Mouse (Mus musculus) MEL (cell line): ENCODE data around the gene Terb1. TPM values are rescaled to one million over a fixed set of nuclear protein-coding genes. Genes with fewer than 3 reads are reported as not detected.

Source experiments
- DNase-seq: peaks from one replicate; pipeline ENCODE4 v3.0.0; 2011; ENCODE audit warnings: low read depth, low spot score
- H3K27ac ChIP-seq: 2 replicates; pipeline ENCODE4 v1.5.1; 2012; ENCODE audit warnings: low read depth, mild to moderate bottlenecking, control low read depth, low read length, moderate library complexity; ENCODE audit not compliant: control insufficient read depth
- H3K27me3 ChIP-seq, 2 experiments: fragments of 150-350 bp in 1 of 2; sonication (generic) in 1 of 2; 2 replicates each; pipeline ENCODE4 v1.6.1; 2012; ENCODE audit warnings: low read length in 2 of 2, mild to moderate bottlenecking in 2 of 2, improper control_type of control experiment in 1 of 2, moderate library complexity in 1 of 2; ENCODE audit not compliant: insufficient read depth in 2 of 2, control insufficient read depth in 1 of 2
- H3K36me3 ChIP-seq, 2 experiments: 2 replicates each; pipeline ENCODE4 v1.6.1; 2012 to 2014; ENCODE audit warnings: low read length in 2 of 2, improper control_type of control experiment in 1 of 2, inconsistent platforms in 1 of 2, mild to moderate bottlenecking in 1 of 2; ENCODE audit not compliant: insufficient read depth in 2 of 2, control insufficient read depth in 1 of 2
- H3K4me1 ChIP-seq, 2 experiments: fragments of 150-350 bp in 1 of 2; sonication (generic) in 1 of 2; 2 replicates each; pipeline ENCODE4 v1.6.1; 2012; ENCODE audit warnings: low read length in 2 of 2, improper control_type of control experiment in 1 of 2, mild to moderate bottlenecking in 1 of 2; ENCODE audit not compliant: insufficient read depth in 2 of 2, control insufficient read depth in 1 of 2
- H3K4me3 ChIP-seq, 2 experiments: fragments of 150-350 bp in 1 of 2; sonication (generic) in 1 of 2; 2 replicates each; pipeline ENCODE4 v1.5.1; 2012; ENCODE audit warnings: low read depth in 2 of 2, low read length in 2 of 2, mild to moderate bottlenecking in 2 of 2, moderate library complexity in 2 of 2, control low read depth in 1 of 2, improper control_type of control experiment in 1 of 2; ENCODE audit not compliant: control insufficient read depth in 1 of 2, insufficient read depth in 1 of 2
- H3K79me2 ChIP-seq: 2 replicates; pipeline ENCODE4 v1.6.1; 2012; ENCODE audit warnings: mild to moderate bottlenecking, low read length, moderate library complexity; ENCODE audit not compliant: control insufficient read depth, poor library complexity, insufficient read depth
- H3K9ac ChIP-seq: 2 replicates; pipeline ENCODE4 v1.6.1; 2012; ENCODE audit warnings: low read depth, mild to moderate bottlenecking, control low read depth, low read length, moderate library complexity; ENCODE audit not compliant: control insufficient read depth, poor library complexity, severe bottlenecking
- H3K9me3 ChIP-seq: fragments of 150-350 bp; sonication (generic); replicated peaks from 2 replicates; pipeline ENCODE4 v1.6.1; 2012; ENCODE audit warnings: mild to moderate bottlenecking, low read length, improper control_type of control experiment, moderate library complexity; ENCODE audit not compliant: insufficient read depth
- EP300 ChIP-seq, 2 experiments: IDR thresholded peaks; 2 replicates each; pipeline ENCODE4 v1.6.1; 2011; ENCODE audit warnings: improper control_type of control experiment in 2 of 2, low read length in 2 of 2, low read depth in 1 of 2, mild to moderate bottlenecking in 1 of 2
- GABPA ChIP-seq: IDR thresholded peaks from 2 replicates; pipeline ENCODE4 v1.6.1; 2012; ENCODE audit warnings: low read depth, mild to moderate bottlenecking, inconsistent platforms, low read length, improper control_type of control experiment, moderate library complexity
- GATA1 ChIP-seq: IDR thresholded peaks from 2 replicates; pipeline ENCODE4 v1.6.1; 2011; ENCODE audit warnings: low read depth, low read length, improper control_type of control experiment
- MAX ChIP-seq: IDR thresholded peaks from 2 replicates; pipeline ENCODE4 v1.6.1; 2011; ENCODE audit warnings: low read length, improper control_type of control experiment
- MAZ ChIP-seq: IDR thresholded peaks from 2 replicates; pipeline ENCODE4 v1.6.1; 2012; ENCODE audit warnings: low read depth, mild to moderate bottlenecking, inconsistent platforms, low read length, improper control_type of control experiment
- MEF2A ChIP-seq: IDR thresholded peaks from 2 replicates; pipeline ENCODE4 v1.6.1; 2014; ENCODE audit warnings: low read depth, mild to moderate bottlenecking, inconsistent platforms, low read length, improper control_type of control experiment; ENCODE audit not compliant: poor library complexity, insufficient replicate concordance, severe bottlenecking; ENCODE audit errors: extremely low read depth
- NELFE ChIP-seq: IDR thresholded peaks from 2 replicates; pipeline ENCODE4 v1.6.1; 2011; ENCODE audit warnings: low read depth, low read length, improper control_type of control experiment
- NRF1 ChIP-seq: IDR thresholded peaks from 2 replicates; pipeline ENCODE4 v1.6.1; 2014; ENCODE audit warnings: low read depth, mild to moderate bottlenecking, inconsistent platforms, low read length, improper control_type of control experiment, moderate library complexity; ENCODE audit not compliant: poor library complexity, insufficient read depth, severe bottlenecking
- POLR2A ChIP-seq, 2 experiments: IDR thresholded peaks; 2 replicates each; pipeline ENCODE4 v1.6.1; 2011 to 2012; ENCODE audit warnings: low read length in 2 of 2, mild to moderate bottlenecking in 2 of 2, control low read depth in 1 of 2, improper control_type of control experiment in 1 of 2, low read depth in 1 of 2, moderate library complexity in 1 of 2; ENCODE audit not compliant: control insufficient read depth in 1 of 2, insufficient read depth in 1 of 2, poor library complexity in 1 of 2
- POLR2AphosphoS2 ChIP-seq: IDR thresholded peaks from 2 replicates; pipeline ENCODE4 v1.6.1; 2011; ENCODE audit warnings: low read length, improper control_type of control experiment
- POLR2AphosphoS5 ChIP-seq: IDR thresholded peaks from 2 replicates; pipeline ENCODE4 v1.6.1; 2012; ENCODE audit warnings: low read depth, borderline replicate concordance, mild to moderate bottlenecking, inconsistent platforms, low read length, moderate library complexity, mixed read lengths
- RAD21 ChIP-seq: IDR thresholded peaks from 2 replicates; pipeline ENCODE4 v1.6.1; 2011; ENCODE audit warnings: mild to moderate bottlenecking, low read depth, low read length, improper control_type of control experiment
- RCOR1 ChIP-seq: IDR thresholded peaks from 2 replicates; pipeline ENCODE4 v1.6.1; 2012; ENCODE audit warnings: low read depth, mild to moderate bottlenecking, inconsistent platforms, low read length, improper control_type of control experiment
- TAL1 ChIP-seq: IDR thresholded peaks from 2 replicates; pipeline ENCODE4 v1.6.1; 2012; ENCODE audit warnings: mild to moderate bottlenecking, inconsistent platforms, low read length, moderate library complexity, mixed read lengths
- TBP ChIP-seq: IDR thresholded peaks from 2 replicates; pipeline ENCODE4 v1.8.0; 2011; ENCODE audit warnings: low read depth, low read length, improper control_type of control experiment
- TCF12 ChIP-seq: IDR thresholded peaks from 2 replicates; pipeline ENCODE4 v1.6.1; 2014; ENCODE audit warnings: low read depth, mild to moderate bottlenecking, inconsistent platforms, low read length, improper control_type of control experiment, moderate library complexity
- polyA plus RNA-seq, 2 experiments: library from polyadenylated mRNA; stranded (reverse) in 1 of 2; unstranded in 1 of 2; fragments of >175 nt in 1 of 2; fragments of >200 nt in 1 of 2; gene quantifications; 2 replicates each; pipeline versions ENCODE4 v1.2.1 to v1.2.4; 2012; ENCODE audit warnings: low replicate concordance in 2 of 2, low read depth in 1 of 2; ENCODE audit not compliant: insufficient read length in 2 of 2, insufficient read depth in 1 of 2, missing spikeins in 1 of 2
- total RNA-seq: library from RNA; depleted of rRNA; stranded (reverse); fragments of 300-350 nt; gene quantifications from 2 replicates; pipeline ENCODE4 v1.2.3, GENCODE M21; 2012

Gene Terb1
- total and polyA plus RNA-seq, 3 experiments, result not detected

DNA sequence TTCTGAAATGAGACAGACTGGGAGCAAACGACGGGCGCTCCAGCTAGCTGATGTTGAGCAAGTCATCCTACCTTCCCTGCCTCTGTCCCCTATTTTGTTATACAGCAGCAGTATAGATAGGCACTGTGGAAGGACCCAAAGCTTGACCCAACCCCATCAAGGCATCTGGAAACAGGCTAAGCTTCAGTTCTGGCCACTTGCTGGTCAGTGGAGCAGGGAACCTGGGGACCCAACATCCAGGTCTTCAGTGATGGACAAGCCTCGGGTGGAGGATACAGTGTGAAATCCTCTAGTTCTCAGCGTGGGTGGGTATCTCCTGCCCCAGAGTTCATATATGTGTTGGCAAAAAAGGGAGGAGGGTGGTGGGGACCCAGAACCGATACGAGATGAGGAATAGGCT is 30.5 kb upstream of the Terb1 start:
- H3K36me3 ChIP-seq, result peaks cover 0 to 9% of the 10 kb centered on the region in 2 experiments; a peak in 2 of 4 replicates
- no peaks in the 10 kb centered on the region for H3K9me3 ChIP-seq
- TF ChIP-seq TBP (no peak), POLR2A (IDR thresholded peaks at IDR 0.05; ENCODE audit: control insufficient read depth in 1 of 2, insufficient read depth in 1 of 2, low read depth in 1 of 2, low read length in 2 of 2, poor library complexity in 1 of 2) (no peak), MEF2A (no peak), GABPA (no peak), NELFE (no peak), NRF1 (no peak)
- H3K27me3 ChIP-seq, result no peaks in the 10 kb centered on the region
- H3K27ac ChIP-seq, result no peak overlapping the region
- no peak overlapping the region for H3K9ac ChIP-seq
- H3K4me1 ChIP-seq, result peaks cover 3 to 14% of the 10 kb centered on the region in 2 experiments; a peak in 3 of 4 replicates
- H3K79me2 ChIP-seq, result no peaks in the 10 kb centered on the region
- no peak for DNase-seq
- H3K4me3 ChIP-seq, result no peak overlapping the region

- H3K79me2 ChIP-seq, result no peaks in the 10 kb centered on the region
- H3K36me3 ChIP-seq, result peaks cover 0 to 9% of the 10 kb centered on the region in 2 experiments; a peak in 2 of 4 replicates
- no peak overlapping the region for H3K9ac ChIP-seq
- H3K27me3 ChIP-seq, result no peaks in the 10 kb centered on the region
- DNase-seq, result peak; percentile 56
- TF ChIP-seq GATA1 (0 out of 2 replicates have a peak, but pooled peaks have one; percentile 37), EP300 (IDR thresholded peaks at IDR 0.05; ENCODE audit: low read depth in 1 of 2, low read length in 2 of 2) (peak; percentile 29 to 64; a peak in 3 of 4 replicates), TCF12 (peak; percentile 36; the same call in 1 of the 2 replicates), POLR2AphosphoS2 (no peak)
- no peak overlapping the region for H3K4me3 ChIP-seq
- no peak overlapping the region for H3K27ac ChIP-seq
- peaks cover 3 to 14% of the 10 kb centered on the region in 2 experiments; a peak in 3 of 4 replicates for H3K4me1 ChIP-seq
- H3K9me3 ChIP-seq, result no peaks in the 10 kb centered on the region
These were observed 29.9 kb upstream of the Terb1 start for GRCm38 (mm10) chr8:104539566-104539965.

DNA sequence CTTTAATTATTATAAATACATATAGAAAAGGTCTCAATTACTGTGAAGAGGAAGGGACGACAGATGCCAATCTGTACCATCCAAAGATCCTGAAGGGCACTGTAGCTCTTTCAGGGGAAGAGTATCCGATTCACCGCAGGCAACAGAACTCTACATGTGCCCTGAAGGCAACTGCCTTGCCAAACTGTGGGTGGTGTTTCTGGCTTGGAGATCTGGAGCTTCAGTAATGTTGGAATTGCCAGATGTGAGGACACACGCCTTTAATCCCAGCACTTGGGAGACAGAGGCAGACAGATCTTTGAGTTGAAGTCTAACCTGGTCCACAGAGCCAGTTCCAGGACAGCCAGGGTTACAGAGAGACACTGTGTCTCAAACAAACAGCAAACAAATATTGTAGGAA is 29.2 kb upstream of the Terb1 start:
- no peak for DNase-seq
- Histone ChIP-seq H3K27ac (no peak overlapping the region), H3K9ac (no peak overlapping the region), H3K36me3 (peaks cover 0 to 9% of the 10 kb centered on the region in 2 experiments; a peak in 2 of 4 replicates), H3K9me3 (no peaks in the 10 kb centered on the region), H3K4me1 (peaks cover 3 to 14% of the 10 kb centered on the region in 2 experiments; a peak in 3 of 4 replicates), H3K4me3 (no peak overlapping the region), H3K27me3 (no peaks in the 10 kb centered on the region), H3K79me2 (peaks cover 5% of the 10 kb centered on the region)
- TF ChIP-seq MAX (no peak), POLR2AphosphoS2 (no peak), GABPA (no peak), POLR2AphosphoS5 (no peak), NELFE (no peak), RAD21 (no peak), RCOR1 (no peak), MAZ (no peak), TAL1 (no peak), EP300 (IDR thresholded peaks at IDR 0.05; ENCODE audit: low read depth in 1 of 2, low read length in 2 of 2) (no peak), TBP (no peak)
